Mouse (Mus musculus) midbrain, embryonic 16.5 days (tissue): ENCODE measurements around the gene Endog. TPM values are rescaled to one million over a fixed set of nuclear protein-coding genes. Genes with fewer than 3 reads are reported as not detected.
A peak's percentile ranks its signal among the peaks of the same experiment; 100 is the strongest.
"Not testable (repeated sequence)": the region's sequence is repeated elsewhere in the genome, so short reads cannot be mapped to it uniquely, and the experiment has no call there.

Experiments
- ATAC-seq: fragments of 200-750 bp; cut with Nextera tagmentation; 2 replicates; pipeline ENCODE4 v1.8.0; 2017; ENCODE audit warnings: moderate TSS enrichment
- H3K27ac ChIP-seq: fragments of 300-500 bp; sonication (generic); 2 replicates; pipeline ENCODE4 v1.5.1; 2014; ENCODE audit warnings: mild to moderate bottlenecking, low read length, mixed read lengths
- H3K27me3 ChIP-seq: fragments of 300-500 bp; sonication (generic); 2 replicates; pipeline ENCODE4 v1.6.1; 2014; ENCODE audit warnings: low read depth, low read length, mixed read lengths; ENCODE audit not compliant: control insufficient read depth, insufficient read depth
- H3K36me3 ChIP-seq: fragments of 300-500 bp; sonication (generic); 2 replicates; pipeline ENCODE4 v1.6.1; 2014; ENCODE audit warnings: mild to moderate bottlenecking, low read length, moderate library complexity, mixed read lengths; ENCODE audit not compliant: control insufficient read depth, insufficient read depth
- H3K4me1 ChIP-seq: fragments of 300-500 bp; sonication (generic); 2 replicates; pipeline ENCODE4 v1.6.1; 2014; ENCODE audit warnings: mild to moderate bottlenecking, low read length, mixed read lengths; ENCODE audit not compliant: control insufficient read depth, insufficient read depth
- H3K4me2 ChIP-seq: fragments of 300-500 bp; sonication (generic); 2 replicates; pipeline ENCODE4 v1.6.1; 2014; ENCODE audit warnings: mild to moderate bottlenecking, low read length, mixed read lengths
- H3K4me3 ChIP-seq: fragments of 300-500 bp; sonication (generic); 2 replicates; pipeline ENCODE4 v1.5.1; 2014; ENCODE audit warnings: low read depth, mild to moderate bottlenecking, low read length, moderate library complexity, mixed read lengths
- H3K9ac ChIP-seq: fragments of 300-500 bp; sonication (generic); 2 replicates; pipeline ENCODE4 v1.6.1; 2014; ENCODE audit warnings: low read depth, low read length, mixed read lengths
- H3K9me3 ChIP-seq: fragments of 300-500 bp; sonication (generic); replicated peaks from 2 replicates; pipeline ENCODE4 v1.6.1; 2014; ENCODE audit warnings: mild to moderate bottlenecking, low read length, mixed read lengths; ENCODE audit not compliant: control insufficient read depth, poor library complexity, severe bottlenecking
- WGBS: fragments of 180-500 bp; shearing (Covaris S2); extraction: QIAGEN DNeasy Blood & Tissue Kit; methylation state at CpG from one replicate; pipeline ENCODE4 v1.1.7; 2014; 5-methylcytosine and 5-hydroxymethylcytosine counted together
- polyA plus RNA-seq: library from polyadenylated mRNA; unstranded; fragments of >200 nt; fragmentation: Nextera tagmentation; extraction: Ambion mirVana; gene quantifications from 2 replicates; pipeline ENCODE4 v1.2.1, GENCODE M21; 2015

Endog gene
- polyA plus RNA-seq, 1 experiment from 2014 or later, result 27.0 TPM

- peak within 1 kb of the TSS; percentile 81 for H3K9ac ChIP-seq
- peak within 1 kb of the TSS; percentile 70 for H3K4me3 ChIP-seq
- peak within 1 kb of the TSS; percentile 95 for H3K4me2 ChIP-seq
- H3K4me1 ChIP-seq, result peaks cover 13% of the 10 kb centered on the region
- peak within 1 kb of the TSS; percentile 73 for H3K27ac ChIP-seq
- ATAC-seq, result peak; percentile 99
- H3K27me3 ChIP-seq, result no peaks in the 10 kb centered on the region
- H3K9me3 ChIP-seq, result no peaks in the 10 kb centered on the region
- H3K36me3 ChIP-seq, result peaks cover 26% of the 10 kb centered on the region
- WGBS, result 3% methylated on average over 54 of the region's 54 CpGs
Observed at GRCm38 (mm10) chr2:30177700-30178675, 6.7 kb downstream of the Endog start, which contains the start of gene Spout1. TSS of gene Spout1 (minus strand) at chr2:30178459.

GRCm38 (mm10) chr2:30178711-30179110, 7.4 kb downstream of the Endog start:
- not testable (repeated sequence) for H3K27me3 ChIP-seq, H3K27ac ChIP-seq, H3K9ac ChIP-seq, H3K9me3 ChIP-seq
- H3K36me3 ChIP-seq, result peaks cover 19% of the 10 kb centered on the region
- 44% methylated on average over 7 of the region's 7 CpGs for WGBS
- peak overlapping the region; percentile 70 for H3K4me3 ChIP-seq
- ATAC-seq, result peak; percentile 0; the same call in 1 of the 2 replicates
- peaks cover 11% of the 10 kb centered on the region for H3K4me1 ChIP-seq
- peak overlapping the region; percentile 95 for H3K4me2 ChIP-seq

- no peaks in the 10 kb centered on the region; the same call in 1 of the 2 replicates for H3K36me3 ChIP-seq
- H3K4me2 ChIP-seq, result no peak overlapping the region
- H3K27me3 ChIP-seq, result no peaks in the 10 kb centered on the region
- no peak overlapping the region for H3K27ac ChIP-seq
- no peaks in the 10 kb centered on the region for H3K9me3 ChIP-seq
- peaks cover 4% of the 10 kb centered on the region for H3K4me1 ChIP-seq
- no peak overlapping the region for H3K4me3 ChIP-seq
- WGBS, result 82% methylated on average over 2 of the region's 2 CpGs
- no peak for ATAC-seq
- no peak overlapping the region for H3K9ac ChIP-seq
Observed at GRCm38 (mm10) chr2:30182424-30182823, 11.1 kb downstream of the Endog start.

GRCm38 (mm10) chr2:30183721-30184120, 12.4 kb downstream of the Endog start:
- H3K36me3 ChIP-seq, result no peaks in the 10 kb centered on the region; the same call in 1 of the 2 replicates
- H3K27ac ChIP-seq, result no peak overlapping the region
- 83% methylated on average over 3 of the region's 3 CpGs for WGBS
- H3K27me3 ChIP-seq, result no peaks in the 10 kb centered on the region
- H3K4me2 ChIP-seq, result no peak overlapping the region
- H3K9me3 ChIP-seq, result no peaks in the 10 kb centered on the region
- no peak for ATAC-seq
- no peak overlapping the region for H3K4me3 ChIP-seq
- H3K9ac ChIP-seq, result no peak overlapping the region
- H3K4me1 ChIP-seq, result no peaks in the 10 kb centered on the region

- no peaks in the 10 kb centered on the region for H3K4me1 ChIP-seq
- H3K4me3 ChIP-seq, result no peak overlapping the region
- H3K27ac ChIP-seq, result no peak overlapping the region
- no peaks in the 10 kb centered on the region for H3K9me3 ChIP-seq
- no peak overlapping the region for H3K4me2 ChIP-seq
- H3K27me3 ChIP-seq, result no peaks in the 10 kb centered on the region
- H3K9ac ChIP-seq, result no peak overlapping the region
- no peak for ATAC-seq
- 87% methylated on average over 6 of the region's 6 CpGs for WGBS
- no peaks in the 10 kb centered on the region; the same call in 1 of the 2 replicates for H3K36me3 ChIP-seq
Observed at GRCm38 (mm10) chr2:30185276-30185675, 14.0 kb downstream of the Endog start.

GRCm38 (mm10) chr2:30185681-30186080, 14.4 kb downstream of the Endog start:
- Histone ChIP-seq H3K4me1 (no peaks in the 10 kb centered on the region), H3K27ac (no peak overlapping the region), H3K4me2 (no peak overlapping the region), H3K9me3 (no peaks in the 10 kb centered on the region), H3K4me3 (no peak overlapping the region), H3K9ac (no peak overlapping the region), H3K36me3 (no peaks in the 10 kb centered on the region; the same call in 1 of the 2 replicates), H3K27me3 (no peaks in the 10 kb centered on the region)
- no peak for ATAC-seq
- whole genome bisulfite sequencing, result 85% methylated on average over 3 of the region's 3 CpGs

GRCm38 (mm10) chr2:30191790-30192580, 20.7 kb downstream of the Endog start:
- Histone ChIP-seq H3K27ac (no peak overlapping the region), H3K4me2 (no peak overlapping the region), H3K27me3 (no peaks in the 10 kb centered on the region), H3K9ac (no peak overlapping the region), H3K36me3 (no peaks in the 10 kb centered on the region), H3K4me1 (no peaks in the 10 kb centered on the region), H3K9me3 (no peaks in the 10 kb centered on the region), H3K4me3 (no peak overlapping the region)
- WGBS, result 89% methylated on average over 12 of the region's 12 CpGs
- ATAC-seq, result no peak

GRCm38 (mm10) chr2:30194656-30195055, 23.4 kb downstream of the Endog start:
- H3K27me3 ChIP-seq, result no peaks in the 10 kb centered on the region
- H3K9ac ChIP-seq, result no peak overlapping the region
- no peak overlapping the region for H3K27ac ChIP-seq
- no peak for ATAC-seq
- no peaks in the 10 kb centered on the region for H3K4me1 ChIP-seq
- no peaks in the 10 kb centered on the region for H3K9me3 ChIP-seq
- no peak overlapping the region for H3K4me3 ChIP-seq
- H3K36me3 ChIP-seq, result no peaks in the 10 kb centered on the region
- 74% methylated on average over 3 of the region's 3 CpGs for WGBS
- H3K4me2 ChIP-seq, result no peak overlapping the region
